Mouse (Mus musculus): ENCODE measurements around the gene C77080. TPM values are rescaled to one million over a fixed set of nuclear protein-coding genes. Genes with fewer than 3 reads are reported as not detected.

The C77080 gene
- total and polyA plus RNA-seq, 2 experiments = 8.9 to 60.7 TPM

DNA sequence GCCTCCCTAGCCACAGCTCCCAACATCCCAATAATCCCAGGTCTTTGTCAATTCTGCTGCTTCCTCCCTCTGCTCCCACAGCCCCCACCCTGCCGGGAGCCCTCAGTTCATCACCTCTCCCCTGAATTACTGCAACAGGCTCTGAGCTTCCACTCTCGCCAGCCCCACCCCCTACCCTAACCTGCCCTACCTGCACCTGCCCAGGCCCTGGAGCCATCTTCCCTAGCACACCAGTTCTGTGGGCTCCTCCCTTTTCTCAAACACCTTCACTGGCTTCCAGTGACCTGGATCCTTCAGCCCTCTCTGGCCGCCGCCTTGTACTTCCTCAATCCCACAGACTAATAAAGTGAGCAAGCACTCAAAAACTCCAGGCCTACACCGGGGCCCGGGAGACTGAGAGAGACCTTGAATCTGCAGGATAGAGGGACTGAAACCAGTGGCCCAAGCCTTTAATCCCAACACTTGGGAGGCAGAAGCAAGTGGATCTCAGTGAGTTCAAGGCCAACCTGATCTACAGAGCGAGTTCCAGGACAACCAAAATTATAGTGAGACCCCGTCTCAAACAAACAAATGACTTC is 24.9 kb downstream of the C77080 start:
- 82% methylated on average over 8 of the region's 8 CpGs for WGBS
- TF ChIP-seq POLR2A (IDR thresholded peaks at IDR 0.05; ENCODE audit: extremely low read depth, insufficient read depth, low read length) (no peak), CTCF (IDR thresholded peaks at IDR 0.05; ENCODE audit: low read depth, low read length) (no peak)
- DNase-seq (ENCODE audit: extremely low read depth, low read depth, low spot score) = no peak
- H3K9ac ChIP-seq (ENCODE audit: low read depth, low read length) = no peak overlapping the region
- peaks cover 12% of the 10 kb centered on the region for H3K4me1 ChIP-seq (ENCODE audit: control insufficient read depth, insufficient read depth, low read length)
- peaks cover 67% of the 10 kb centered on the region for H3K79me2 ChIP-seq (ENCODE audit: control insufficient read depth, insufficient read depth, low read length)
- H3K36me3 ChIP-seq (ENCODE audit: control insufficient read depth, insufficient read depth, low read length) = peaks cover 2% of the 10 kb centered on the region; the same call in 1 of the 2 replicates
- no peak overlapping the region for H3K4me3 ChIP-seq (ENCODE audit: insufficient read depth, low read depth, low read length)
- no peaks in the 10 kb centered on the region for H3K27me3 ChIP-seq (ENCODE audit: control insufficient read depth, insufficient read depth, low read length)
- no peak overlapping the region for H3K27ac ChIP-seq (replicated peaks; ENCODE audit: insufficient read depth, low read depth, low read length)

DNA sequence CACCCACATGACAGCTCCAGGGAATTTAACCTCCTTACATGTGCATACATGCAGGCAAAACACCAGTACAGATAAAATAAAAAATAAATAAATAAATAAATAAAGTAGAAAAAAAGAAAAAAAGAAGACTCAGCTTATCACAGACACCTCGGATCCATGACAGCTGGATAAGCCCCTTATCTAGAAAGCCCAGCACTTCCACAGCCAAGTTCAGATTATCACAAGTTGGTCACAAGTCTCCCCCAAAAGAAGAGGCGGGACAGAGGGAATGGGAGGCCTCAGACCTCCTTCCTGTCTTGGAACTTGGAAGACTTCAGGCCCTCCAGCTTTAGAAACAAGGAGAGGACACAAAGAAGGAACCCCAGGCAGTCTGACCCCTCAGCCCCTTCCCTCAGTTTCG is 26.1 kb downstream of the C77080 start:
- no peak for TF ChIP-seq POLR2A (IDR thresholded peaks at IDR 0.05; ENCODE audit: extremely low read depth, insufficient read depth, low read length)
- TF ChIP-seq CTCF (IDR thresholded peaks at IDR 0.05; ENCODE audit: low read depth, low read length) = no peak
- Histone ChIP-seq H3K36me3 (ENCODE audit: control insufficient read depth, insufficient read depth, low read length) (peaks cover under 1% of the 10 kb centered on the region; the same call in 1 of the 2 replicates), H3K27me3 (ENCODE audit: control insufficient read depth, insufficient read depth, low read length) (no peaks in the 10 kb centered on the region), H3K4me3 (ENCODE audit: insufficient read depth, low read depth, low read length) (no peak overlapping the region), H3K27ac (replicated peaks; ENCODE audit: insufficient read depth, low read depth, low read length) (no peak overlapping the region), H3K9ac (ENCODE audit: low read depth, low read length) (no peak overlapping the region), H3K79me2 (ENCODE audit: control insufficient read depth, insufficient read depth, low read length) (peaks cover 69% of the 10 kb centered on the region), H3K4me1 (ENCODE audit: control insufficient read depth, insufficient read depth, low read length) (peaks cover 15% of the 10 kb centered on the region)
- no peak for DNase-seq (ENCODE audit: extremely low read depth, low read depth, low spot score)
- 76% methylated on average over 3 of the region's 3 CpGs for WGBS

DNA sequence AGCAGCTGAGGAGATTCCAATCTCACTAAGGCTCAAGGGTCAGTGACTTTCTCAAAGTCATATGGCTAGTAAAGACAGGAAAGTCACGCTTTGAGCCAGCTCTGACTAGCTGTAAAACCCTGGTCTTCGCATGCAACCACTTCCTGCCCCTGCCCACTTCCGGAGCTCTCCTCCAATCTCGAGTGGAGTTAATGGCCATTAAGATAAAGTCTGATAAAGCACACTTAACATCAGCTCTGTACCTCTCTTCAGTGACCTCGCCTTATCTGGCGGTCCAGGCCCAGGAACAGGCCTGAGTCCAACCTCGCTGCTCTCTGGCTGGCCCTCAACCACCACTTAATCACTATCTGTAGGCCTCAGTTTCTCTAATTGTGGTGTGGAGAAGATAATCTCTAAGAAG is 26.7 kb downstream of the C77080 start:
- DNase-seq (ENCODE audit: extremely low read depth, low read depth, low spot score) = no peak
- WGBS = 39% methylated on average over 7 of the region's 7 CpGs
- Histone ChIP-seq H3K4me3 (ENCODE audit: insufficient read depth, low read depth, low read length) (no peak overlapping the region), H3K9ac (ENCODE audit: low read depth, low read length) (no peak overlapping the region), H3K4me1 (ENCODE audit: control insufficient read depth, insufficient read depth, low read length) (peaks cover 15% of the 10 kb centered on the region), H3K36me3 (ENCODE audit: control insufficient read depth, insufficient read depth, low read length) (no peaks in the 10 kb centered on the region), H3K27me3 (ENCODE audit: control insufficient read depth, insufficient read depth, low read length) (no peaks in the 10 kb centered on the region), H3K79me2 (ENCODE audit: control insufficient read depth, insufficient read depth, low read length) (peaks cover 66% of the 10 kb centered on the region), H3K27ac (replicated peaks; ENCODE audit: insufficient read depth, low read depth, low read length) (no peak overlapping the region)
- no peak for TF ChIP-seq CTCF (IDR thresholded peaks at IDR 0.05; ENCODE audit: low read depth, low read length)
- no peak for TF ChIP-seq POLR2A (IDR thresholded peaks at IDR 0.05; ENCODE audit: extremely low read depth, insufficient read depth, low read length)

- H3K9ac ChIP-seq (ENCODE audit: low read depth, low read length) = no peak overlapping the region
- H3K4me3 ChIP-seq (ENCODE audit: insufficient read depth, low read depth, low read length) = no peak overlapping the region
- no peaks in the 10 kb centered on the region for H3K36me3 ChIP-seq (ENCODE audit: control insufficient read depth, insufficient read depth, low read length)
- no peaks in the 10 kb centered on the region for H3K27me3 ChIP-seq (ENCODE audit: control insufficient read depth, insufficient read depth, low read length)
- H3K27ac ChIP-seq (replicated peaks; ENCODE audit: insufficient read depth, low read depth, low read length) = no peak overlapping the region
- 83% methylated on average over 9 of the region's 9 CpGs for WGBS
- DNase-seq (ENCODE audit: extremely low read depth, low read depth, low spot score) = no peak
- TF ChIP-seq CTCF (IDR thresholded peaks at IDR 0.05; ENCODE audit: low read depth, low read length) (no peak), POLR2A (IDR thresholded peaks at IDR 0.05; ENCODE audit: extremely low read depth, insufficient read depth, low read length) (no peak)
- peaks cover 16% of the 10 kb centered on the region for H3K4me1 ChIP-seq (ENCODE audit: control insufficient read depth, insufficient read depth, low read length)
- H3K79me2 ChIP-seq (ENCODE audit: control insufficient read depth, insufficient read depth, low read length) = peaks cover 60% of the 10 kb centered on the region
Measured at GRCm38 (mm10) chr4:129232561-129233360, 28.4 kb downstream of the C77080 start.

DNA sequence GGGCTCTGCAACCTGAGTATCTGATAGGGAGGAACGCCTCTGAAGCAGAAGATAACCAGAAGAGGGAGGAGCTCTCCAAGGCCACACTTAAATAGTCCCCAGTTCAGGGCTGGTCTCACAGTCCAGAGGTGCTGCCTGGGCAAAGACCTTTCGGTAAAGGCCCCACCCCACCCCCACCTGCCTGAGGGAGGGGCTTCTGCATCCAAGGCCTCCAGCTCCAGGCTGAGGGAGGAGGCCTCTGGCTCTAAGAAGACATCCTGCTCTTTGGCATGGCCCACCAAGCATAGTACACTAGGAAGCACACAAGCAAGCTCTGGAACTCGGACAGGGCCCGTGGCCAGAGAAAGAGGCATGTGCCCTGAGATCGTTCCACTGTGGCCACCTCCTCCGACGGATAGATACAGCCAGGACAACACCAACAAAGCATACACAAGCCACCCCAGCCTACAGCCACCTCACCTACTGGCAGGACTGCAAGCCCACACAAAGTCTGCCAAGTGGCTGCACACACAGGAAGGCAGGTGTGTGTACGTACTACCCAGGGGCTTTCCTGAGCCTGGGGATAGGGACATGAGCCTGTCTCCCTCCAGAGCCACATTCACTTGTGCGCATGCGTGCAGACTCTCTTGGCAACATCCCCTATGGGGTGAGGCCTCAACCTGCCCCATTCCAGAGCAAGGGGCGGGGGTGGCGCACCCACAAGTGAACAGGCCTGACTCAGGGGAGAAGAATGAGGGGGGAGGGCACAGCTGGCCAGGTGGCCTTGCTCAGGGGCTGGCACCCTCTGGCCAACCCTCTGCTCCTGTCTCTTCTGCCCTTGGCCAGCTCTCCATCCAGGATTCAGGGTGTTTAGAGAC is 29.4 kb downstream of the C77080 start:
- no peaks in the 10 kb centered on the region for H3K27me3 ChIP-seq (ENCODE audit: control insufficient read depth, insufficient read depth, low read length)
- no peak overlapping the region for H3K9ac ChIP-seq (ENCODE audit: low read depth, low read length)
- TF ChIP-seq POLR2A (IDR thresholded peaks at IDR 0.05; ENCODE audit: extremely low read depth, insufficient read depth, low read length) (no peak), CTCF (IDR thresholded peaks at IDR 0.05; ENCODE audit: low read depth, low read length) (no peak)
- DNase-seq (ENCODE audit: extremely low read depth, low read depth, low spot score) = peak; percentile 68
- 0 out of 2 replicates have a peak overlapping the region, but pooled peaks have one; percentile 2 for H3K27ac ChIP-seq (replicated peaks; ENCODE audit: insufficient read depth, low read depth, low read length)
- peaks cover 16% of the 10 kb centered on the region for H3K4me1 ChIP-seq (ENCODE audit: control insufficient read depth, insufficient read depth, low read length)
- H3K4me3 ChIP-seq (ENCODE audit: insufficient read depth, low read depth, low read length) = no peak overlapping the region
- 31% methylated on average over 12 of the region's 12 CpGs for WGBS
- peaks cover 58% of the 10 kb centered on the region for H3K79me2 ChIP-seq (ENCODE audit: control insufficient read depth, insufficient read depth, low read length)
- H3K36me3 ChIP-seq (ENCODE audit: control insufficient read depth, insufficient read depth, low read length) = no peaks in the 10 kb centered on the region
